Mouse (Mus musculus): ENCODE measurements around the gene Sulf2.
A peak's percentile ranks its signal among the peaks of the same experiment; 100 is the strongest.

Sulf2 gene

GRCm38 (mm10) chr2:166054002-166054539 is 101.4 kb downstream of the Sulf2 start:
- DNase-seq (ENCODE audit: low read depth), result no peak

- no peak for DNase-seq (ENCODE audit: low read depth)
Observed at GRCm38 (mm10) chr2:166051966-166052365, 103.5 kb downstream of the Sulf2 start.

GRCm38 (mm10) chr2:166051421-166051820 is 104.0 kb downstream of the Sulf2 start:
- no peak for DNase-seq (ENCODE audit: low read depth)

- DNase-seq (ENCODE audit: low read depth), result no peak
Observed at GRCm38 (mm10) chr2:166048852-166049251, 106.6 kb downstream of the Sulf2 start.

- no peak for DNase-seq (ENCODE audit: low read depth)
Observed at GRCm38 (mm10) chr2:166047931-166048330, 107.5 kb downstream of the Sulf2 start.

GRCm38 (mm10) chr2:166045549-166046501 is 109.6 kb downstream of the Sulf2 start:
- peak; percentile 83 for DNase-seq (ENCODE audit: low read depth)

DNA sequence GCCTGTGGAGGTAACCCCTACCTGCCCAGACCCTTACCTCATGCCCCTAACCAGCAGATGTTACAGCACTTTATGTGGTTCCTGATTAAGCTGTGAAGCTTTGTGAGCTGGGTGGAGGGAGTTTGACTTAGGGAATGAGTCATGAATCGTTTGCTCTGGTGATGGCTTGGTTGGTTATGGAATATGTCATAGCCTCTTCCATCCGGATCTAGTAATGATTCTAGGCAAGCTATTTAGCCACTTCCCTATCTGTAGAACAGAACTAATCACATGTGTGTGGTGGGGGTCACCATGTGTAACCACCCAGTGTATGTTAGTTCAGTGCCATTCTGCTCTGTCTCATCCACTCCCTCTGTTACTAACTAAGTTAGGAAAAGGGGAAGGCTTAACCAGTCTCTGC is 110.5 kb downstream of the Sulf2 start:
- peak; percentile 84 for DNase-seq (ENCODE audit: low read depth)

GRCm38 (mm10) chr2:166042542-166042941 is 112.9 kb downstream of the Sulf2 start:
- DNase-seq (ENCODE audit: low read depth), result peak; percentile 72

- DNase-seq (ENCODE audit: low read depth), result no peak
Observed at GRCm38 (mm10) chr2:166039681-166040080, 115.8 kb downstream of the Sulf2 start.

GRCm38 (mm10) chr2:166035725-166036124 is 119.7 kb downstream of the Sulf2 start:
- peak; percentile 86 for DNase-seq (ENCODE audit: low read depth)

GRCm38 (mm10) chr2:166034967-166035490 is 120.4 kb downstream of the Sulf2 start:
- no peak for DNase-seq (ENCODE audit: low read depth)

- DNase-seq (ENCODE audit: low read depth), result no peak
Observed at GRCm38 (mm10) chr2:166032628-166033027, 122.8 kb downstream of the Sulf2 start.

- peak; percentile 93 for DNase-seq (ENCODE audit: low read depth)
Observed at GRCm38 (mm10) chr2:166031120-166031929, 124.1 kb downstream of the Sulf2 start.

- DNase-seq (ENCODE audit: low read depth), result peak; percentile 77
Observed at GRCm38 (mm10) chr2:166030256-166030995, 125.0 kb downstream of the Sulf2 start.

- peak; percentile 37 for DNase-seq (ENCODE audit: low read depth)
Observed at GRCm38 (mm10) chr2:166029232-166029631, 126.2 kb downstream of the Sulf2 start.

DNA sequence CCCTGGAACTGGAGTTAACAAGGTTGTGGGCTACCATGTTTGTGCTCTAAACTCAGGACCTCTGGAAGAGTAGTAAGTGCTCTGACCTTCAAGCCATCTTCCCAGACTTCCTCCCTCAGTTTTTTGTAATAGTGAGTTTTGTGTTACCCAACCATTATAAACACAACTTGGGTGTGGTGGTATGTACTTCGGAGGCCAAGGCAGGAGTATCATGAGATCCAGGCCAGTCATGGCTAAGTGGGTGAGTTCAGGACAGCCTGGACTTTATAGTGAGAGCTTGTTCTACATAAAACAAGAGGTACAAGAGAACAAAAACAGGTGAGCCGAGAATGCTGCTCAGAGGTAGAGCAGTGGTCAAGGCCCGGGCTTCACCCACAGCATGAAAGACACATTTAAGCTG is 127.6 kb downstream of the Sulf2 start:
- DNase-seq (ENCODE audit: low read depth), result no peak

- DNase-seq (ENCODE audit: low read depth), result no peak
Observed at GRCm38 (mm10) chr2:166025943-166026342, 129.5 kb downstream of the Sulf2 start.

DNA sequence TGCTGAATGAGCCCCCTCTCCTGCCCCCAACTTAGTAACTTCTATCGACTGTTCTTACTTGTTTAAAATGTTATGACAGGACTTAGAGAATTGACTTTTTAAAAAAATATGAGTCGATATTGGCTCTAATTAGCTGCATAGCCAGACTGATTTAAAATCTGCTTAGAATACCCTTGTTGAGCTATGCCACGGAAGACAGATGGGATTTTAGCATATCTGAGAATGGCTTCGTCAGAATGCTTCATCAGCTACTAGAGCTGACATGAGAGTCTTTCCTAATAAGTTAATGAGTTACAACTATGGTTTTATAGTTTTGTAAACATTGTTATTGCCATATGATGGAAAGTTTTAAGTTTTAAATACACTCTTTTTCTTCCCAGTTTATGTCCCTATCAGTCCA is 130.8 kb downstream of the Sulf2 start:
- no peak for DNase-seq (ENCODE audit: low read depth)

DNA sequence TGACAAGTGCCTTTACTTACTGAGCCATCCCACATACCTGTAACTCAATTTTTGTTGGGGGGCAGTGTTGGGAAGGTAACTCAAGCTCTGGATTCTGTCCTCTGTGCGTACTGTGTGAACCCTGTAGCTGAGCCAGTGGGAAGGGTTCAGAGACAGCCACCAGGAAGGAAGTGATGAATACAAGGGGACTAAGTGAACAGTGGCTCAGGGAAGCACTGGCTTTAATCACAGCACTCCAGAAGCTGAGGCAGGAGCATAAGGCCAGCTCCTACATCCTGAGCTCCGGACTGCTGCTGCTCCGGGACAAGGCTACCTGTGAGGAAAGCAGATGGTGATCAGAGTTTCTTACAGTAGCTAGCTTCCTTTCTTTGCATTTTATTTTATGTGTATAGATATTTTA is 131.4 kb downstream of the Sulf2 start:
- no peak for DNase-seq (ENCODE audit: low read depth)

All from 416B (cell line).